Mouse (Mus musculus) intestine, embryonic 16.5 days (tissue): ENCODE data around the gene Fsip1. TPM values are rescaled to one million over a fixed set of nuclear protein-coding genes. Genes with fewer than 3 reads are reported as not detected.

Source experiments
- ATAC-seq: fragments of 200-750 bp; cut with Nextera tagmentation; 2 replicates; pipeline ENCODE4 v1.8.0; 2017; ENCODE audit warnings: moderate TSS enrichment, moderate library complexity
- H3K27ac ChIP-seq: fragments of 300-500 bp; sonication (generic); 2 replicates; pipeline ENCODE4 v1.5.1; 2014; ENCODE audit warnings: mild to moderate bottlenecking, low read length
- H3K27me3 ChIP-seq: fragments of 300-500 bp; sonication (generic); replicated peaks from 2 replicates; pipeline ENCODE4 v1.6.1; 2014; ENCODE audit warnings: low read length, control low read depth, mixed read lengths; ENCODE audit not compliant: control insufficient read depth, insufficient read depth
- H3K36me3 ChIP-seq: fragments of 300-500 bp; sonication (generic); 2 replicates; pipeline ENCODE4 v1.6.1; 2014; ENCODE audit warnings: low read length, control low read depth; ENCODE audit not compliant: control insufficient read depth, insufficient read depth
- H3K4me1 ChIP-seq: fragments of 300-500 bp; sonication (generic); 2 replicates; pipeline ENCODE4 v1.6.1; 2014; ENCODE audit warnings: low read length, control low read depth, mixed read lengths; ENCODE audit not compliant: control insufficient read depth, insufficient read depth
- H3K4me2 ChIP-seq: fragments of 300-500 bp; sonication (generic); 2 replicates; pipeline ENCODE4 v1.6.1; 2014; ENCODE audit warnings: low read depth, low read length, control low read depth
- H3K4me3 ChIP-seq: fragments of 300-500 bp; sonication (generic); 2 replicates; pipeline ENCODE4 v1.5.1; 2014; ENCODE audit warnings: mild to moderate bottlenecking, low read length
- H3K9ac ChIP-seq: fragments of 300-500 bp; sonication (generic); 2 replicates; pipeline ENCODE4 v1.6.1; 2014; ENCODE audit warnings: low read depth, low read length
- H3K9me3 ChIP-seq: fragments of 300-500 bp; sonication (generic); 2 replicates; pipeline ENCODE4 v1.6.1; 2016; ENCODE audit warnings: low read length, control low read depth; ENCODE audit not compliant: control insufficient read depth
- WGBS: fragments of 180-500 bp; shearing (Covaris S2); extraction: QIAGEN DNeasy Blood & Tissue Kit; methylation state at CpG from one replicate; pipeline ENCODE4 v1.1.7; 2014; 5-methylcytosine and 5-hydroxymethylcytosine counted together
- polyA plus RNA-seq: library from polyadenylated mRNA; unstranded; fragments of >200 nt; fragmentation: Nextera tagmentation; extraction: Ambion mirVana; gene quantifications from 2 replicates; pipeline ENCODE4 v1.2.1, GENCODE M21; 2015

Fsip1 gene
- polyA plus RNA-seq, 1 experiment from 2014 or later = 0.17 TPM

- Histone ChIP-seq H3K27me3 (no peaks in the 10 kb centered on the region), H3K27ac (no peak overlapping the region), H3K36me3 (peaks cover 22% of the 10 kb centered on the region), H3K9ac (no peak overlapping the region), H3K4me3 (no peak overlapping the region), H3K4me2 (no peak overlapping the region), H3K4me1 (peaks cover 13% of the 10 kb centered on the region), H3K9me3 (no peaks in the 10 kb centered on the region)
- ATAC-seq = no peak
- 76% methylated on average over 3 of the region's 3 CpGs for WGBS
Measured at GRCm38 (mm10) chr2:118116754-118117290, 139.9 kb downstream of the Fsip1 start.

GRCm38 (mm10) chr2:118116180-118116579, 140.6 kb downstream of the Fsip1 start:
- Histone ChIP-seq H3K9ac (no peak overlapping the region), H3K27me3 (no peaks in the 10 kb centered on the region), H3K4me2 (no peak overlapping the region), H3K36me3 (peaks cover 22% of the 10 kb centered on the region), H3K4me3 (no peak overlapping the region), H3K27ac (no peak overlapping the region), H3K4me1 (peaks cover 13% of the 10 kb centered on the region), H3K9me3 (no peaks in the 10 kb centered on the region)
- 43% methylated on average over 2 of the region's 2 CpGs for WGBS
- ATAC-seq = peak; percentile 55

- no peak overlapping the region for H3K27ac ChIP-seq
- ATAC-seq = no peak
- no peak overlapping the region for H3K9ac ChIP-seq
- H3K4me2 ChIP-seq = no peak overlapping the region
- no peaks in the 10 kb centered on the region for H3K27me3 ChIP-seq
- no peaks in the 10 kb centered on the region for H3K9me3 ChIP-seq
- peaks cover 18% of the 10 kb centered on the region for H3K36me3 ChIP-seq
- WGBS = 81% methylated on average over 7 of the region's 7 CpGs
- H3K4me1 ChIP-seq = peaks cover 14% of the 10 kb centered on the region
- H3K4me3 ChIP-seq = no peak overlapping the region
Measured at GRCm38 (mm10) chr2:118115647-118116046, 141.1 kb downstream of the Fsip1 start.

- H3K9ac ChIP-seq = peak overlapping the region; percentile 21
- peak overlapping the region; percentile 54; the same call in 1 of the 2 replicates for H3K4me3 ChIP-seq
- peaks cover 21% of the 10 kb centered on the region for H3K4me1 ChIP-seq
- H3K36me3 ChIP-seq = peaks cover 12% of the 10 kb centered on the region
- H3K4me2 ChIP-seq = peak overlapping the region; percentile 92
- no peaks in the 10 kb centered on the region for H3K27me3 ChIP-seq
- WGBS = 83% methylated on average over 10 of the region's 10 CpGs
- H3K9me3 ChIP-seq = no peaks in the 10 kb centered on the region
- H3K27ac ChIP-seq = no peak overlapping the region
- no peak for ATAC-seq
Measured at GRCm38 (mm10) chr2:118114671-118115070, 142.1 kb downstream of the Fsip1 start.

- Histone ChIP-seq H3K4me3 (peak overlapping the region; percentile 54), H3K9me3 (no peaks in the 10 kb centered on the region), H3K4me1 (peaks cover 21% of the 10 kb centered on the region), H3K27ac (no peak overlapping the region), H3K36me3 (peaks cover 5% of the 10 kb centered on the region), H3K9ac (peak overlapping the region; percentile 21; the same call in 1 of the 2 replicates), H3K4me2 (peak overlapping the region; percentile 92), H3K27me3 (no peaks in the 10 kb centered on the region)
- ATAC-seq = no peak
- 48% methylated on average over 8 of the region's 8 CpGs for WGBS
Measured at GRCm38 (mm10) chr2:118113808-118114524, 142.8 kb downstream of the Fsip1 start.

GRCm38 (mm10) chr2:118112846-118113479, 143.8 kb downstream of the Fsip1 start:
- Histone ChIP-seq H3K4me2 (peak overlapping the region; percentile 92), H3K27ac (no peak overlapping the region), H3K4me3 (peak overlapping the region; percentile 54), H3K9ac (peak overlapping the region; percentile 62), H3K9me3 (no peaks in the 10 kb centered on the region), H3K27me3 (no peaks in the 10 kb centered on the region), H3K36me3 (no peaks in the 10 kb centered on the region; the same call in 1 of the 2 replicates), H3K4me1 (peaks cover 21% of the 10 kb centered on the region)
- 45% methylated on average over 21 of the region's 21 CpGs for WGBS
- peak; percentile 43 for ATAC-seq

GRCm38 (mm10) chr2:118112438-118112837, 144.3 kb downstream of the Fsip1 start:
- 9% methylated on average over 5 of the region's 5 CpGs for WGBS
- peak overlapping the region; percentile 92 for H3K4me2 ChIP-seq
- peak overlapping the region; percentile 62 for H3K9ac ChIP-seq
- ATAC-seq = peak; percentile 14
- H3K27ac ChIP-seq = no peak overlapping the region
- peaks cover 18% of the 10 kb centered on the region for H3K4me1 ChIP-seq
- H3K27me3 ChIP-seq = no peaks in the 10 kb centered on the region
- no peaks in the 10 kb centered on the region for H3K9me3 ChIP-seq
- no peaks in the 10 kb centered on the region for H3K36me3 ChIP-seq
- H3K4me3 ChIP-seq = peak overlapping the region; percentile 54

GRCm38 (mm10) chr2:118111488-118112131, 145.2 kb downstream of the Fsip1 start, which contains the start of gene Thbs1:
Gene Thbs1 (plus strand): TSS chr2:118111876.
- peak; percentile 86 for ATAC-seq
- H3K4me2 ChIP-seq = peak within 1 kb of the TSS; percentile 92
- under 1% methylated on average over 36 of the region's 36 CpGs for WGBS

GRCm38 (mm10) chr2:118111116-118111487, 145.7 kb downstream of the Fsip1 start:
- Histone ChIP-seq H3K4me3 (peak overlapping the region; percentile 54), H3K27ac (peak overlapping the region; percentile 82), H3K4me1 (peaks cover 16% of the 10 kb centered on the region), H3K4me2 (peak overlapping the region; percentile 92), H3K36me3 (no peaks in the 10 kb centered on the region), H3K9me3 (no peaks in the 10 kb centered on the region), H3K27me3 (no peaks in the 10 kb centered on the region), H3K9ac (peak overlapping the region; percentile 62)
- ATAC-seq = peak; percentile 72
- under 1% methylated on average over 16 of the region's 16 CpGs for WGBS

More at GRCm38 (mm10) chr2:118111488-118112131, 145.2 kb downstream of the Fsip1 start, which contains the start of gene Thbs1:
- Histone ChIP-seq H3K9ac (peak within 1 kb of the TSS; percentile 62), H3K27ac (peak within 1 kb of the TSS; percentile 82), H3K4me1 (peaks cover 16% of the 10 kb centered on the region), H3K36me3 (no peaks in the 10 kb centered on the region), H3K4me3 (peak within 1 kb of the TSS; percentile 54), H3K27me3 (no peaks in the 10 kb centered on the region), H3K9me3 (no peaks in the 10 kb centered on the region)
